Mouse (Mus musculus) adrenal gland, postnatal 36 days (tissue): ENCODE results near the gene Shisa7. TPM values are rescaled to one million over a fixed set of nuclear protein-coding genes. Genes with fewer than 3 reads are reported as not detected.
"Not testable (repeated sequence)": the region's sequence is repeated elsewhere in the genome, so short reads cannot be mapped to it uniquely, and the experiment has no call there.

Source experiments
- DNase-seq, 2 experiments: peaks; one replicate each; pipeline ENCODE4 v3.0.0; 2021; ENCODE audit warnings: mixed read lengths in 1 of 2
- total RNA-seq, 2 experiments: library from RNA; stranded (reverse); gene quantifications; 2 replicates each; pipeline ENCODE4 v1.2.3; 2021

Shisa7 gene
- total RNA-seq, 2 experiments from 2014 or later = 0.86 to 0.93 TPM

GRCm38 (mm10) chr7:4844917-4845309 lies 417 bp upstream of the Shisa7 start:
- DNase-seq = peak; percentile 51 to 60

- peak; percentile 39 to 54 for DNase-seq
Observed at GRCm38 (mm10) chr7:4843604-4844244, 772 bp downstream of the Shisa7 start.

- DNase-seq = no peak
Observed at GRCm38 (mm10) chr7:4842634-4843131, 1.8 kb downstream of the Shisa7 start.

- no peak for DNase-seq
Observed at GRCm38 (mm10) chr7:4842077-4842476, 2.4 kb downstream of the Shisa7 start.

DNA sequence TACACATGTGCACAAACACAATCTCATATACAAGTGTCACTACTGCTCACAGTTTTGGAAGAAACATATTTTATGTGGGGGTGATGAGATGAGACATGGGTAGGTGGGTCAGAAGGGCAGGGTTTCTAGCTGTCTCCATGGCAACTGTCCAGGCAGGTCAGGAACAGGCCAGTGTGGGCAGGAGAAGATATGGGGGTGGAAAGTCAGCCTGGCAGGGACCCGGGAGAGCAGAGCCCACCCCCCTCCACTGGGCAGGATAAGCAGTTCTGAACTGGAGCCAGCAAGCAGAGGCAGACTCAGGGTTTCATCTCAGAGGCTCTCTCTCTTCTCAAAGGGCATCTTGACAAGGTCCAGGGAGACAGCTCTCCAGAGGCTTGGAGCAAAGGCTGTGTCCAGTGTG lies 6.9 kb downstream of the Shisa7 start:
- no peak for DNase-seq

DNA sequence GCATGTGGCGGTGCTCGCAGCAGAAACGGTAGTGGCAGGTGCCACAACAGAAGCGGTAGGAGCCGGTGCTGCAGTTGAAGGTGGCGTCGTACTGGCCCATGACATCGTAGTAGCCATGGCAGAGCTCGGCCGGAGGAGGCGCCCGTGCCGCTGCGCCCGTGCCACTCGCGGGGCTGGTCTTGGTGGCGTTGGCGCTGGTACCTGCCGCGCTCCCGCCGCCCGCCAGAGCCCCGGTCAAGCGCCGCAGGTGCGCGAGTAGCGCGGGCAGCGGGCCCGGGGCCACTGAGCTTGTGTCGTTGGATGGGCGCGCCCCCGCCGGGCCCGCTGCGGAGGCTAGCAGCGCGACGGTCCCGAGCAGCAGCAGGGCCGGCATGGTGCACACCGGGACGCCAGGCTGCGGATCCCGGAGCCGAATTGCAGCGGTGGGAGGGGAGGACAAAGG lies 8.1 kb downstream of the Shisa7 start:
- DNase-seq = peak; percentile 82 to 83

DNA sequence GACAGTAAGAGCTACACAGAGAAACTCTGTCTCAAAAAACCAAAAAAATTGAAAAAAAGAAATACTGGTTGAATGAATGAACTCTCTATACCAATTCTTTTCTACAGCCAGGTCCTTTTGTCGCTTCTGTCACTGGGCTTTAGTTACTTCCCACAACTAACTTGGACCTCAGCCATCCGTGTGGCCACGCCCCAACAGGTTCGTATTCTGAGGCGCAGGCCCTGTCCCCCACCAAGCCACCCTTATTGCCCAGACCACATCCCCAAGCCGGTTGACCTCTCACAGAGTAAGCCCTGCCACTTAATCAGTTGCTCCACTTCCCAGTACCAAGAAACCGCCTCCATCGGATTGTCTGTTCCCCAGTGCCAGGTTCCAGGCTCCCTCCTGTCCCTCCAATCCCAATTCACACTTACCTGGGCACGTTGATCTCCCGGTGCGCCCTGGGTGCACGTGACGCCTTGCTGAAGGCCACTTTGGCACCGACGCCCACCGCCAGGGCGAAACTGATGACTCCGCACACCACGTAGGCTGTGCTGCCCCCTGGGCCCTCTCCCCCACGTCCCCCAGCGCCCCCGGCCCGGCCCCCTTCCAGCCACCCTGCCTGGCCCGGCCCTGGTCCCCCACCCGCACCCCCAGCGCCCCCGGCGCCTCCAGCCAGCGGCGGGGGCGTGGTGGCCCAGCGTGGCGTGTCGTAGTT lies 8.7 kb downstream of the Shisa7 start:
- DNase-seq = peak in 1 of 2 experiments; percentile 11

DNA sequence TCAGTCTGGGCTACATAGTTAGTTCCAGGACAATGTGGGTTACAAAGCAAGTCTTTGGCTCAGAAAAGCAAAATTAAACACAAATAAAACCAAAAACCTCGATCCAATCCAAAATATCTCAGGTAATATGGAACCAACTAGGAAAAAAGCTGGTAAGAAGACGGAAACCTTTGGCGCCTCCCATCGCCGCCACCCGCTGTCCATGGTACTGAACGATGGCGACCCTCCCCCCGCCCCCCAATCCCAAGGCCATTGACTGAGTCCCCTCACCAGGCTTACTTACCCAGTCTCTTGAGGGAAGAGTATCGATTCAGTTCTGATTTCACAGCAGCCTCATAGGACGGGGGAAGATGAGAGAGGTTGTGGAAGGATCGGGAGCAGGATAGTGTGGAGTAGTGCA lies 14.0 kb downstream of the Shisa7 start:
- no peak for DNase-seq

DNA sequence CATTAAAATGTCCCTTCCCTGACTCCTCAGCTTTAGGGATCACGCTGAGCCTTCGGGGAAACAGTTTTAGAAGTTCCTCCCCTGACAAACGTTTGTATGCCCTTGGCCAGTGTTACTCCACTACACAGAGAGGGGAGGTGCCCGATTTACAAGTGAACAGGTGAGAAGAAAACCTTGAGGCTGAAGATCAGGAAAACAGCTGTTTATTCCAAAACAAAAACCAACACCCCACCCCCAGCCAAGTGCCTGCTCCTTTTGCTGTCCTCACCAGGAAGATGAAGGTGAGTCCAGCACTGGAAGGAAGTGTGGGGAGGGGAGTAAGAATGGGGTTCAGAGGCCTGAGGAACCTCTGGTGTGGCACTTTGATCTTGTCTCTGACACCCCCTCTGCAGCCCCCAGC lies 19.1 kb downstream of the Shisa7 start:
- DNase-seq = no peak

GRCm38 (mm10) chr7:4822162-4822907 lies 22.2 kb downstream of the Shisa7 start:
- DNase-seq = no peak

- DNase-seq = no peak
Observed at GRCm38 (mm10) chr7:4821690-4822089, 22.8 kb downstream of the Shisa7 start.

DNA sequence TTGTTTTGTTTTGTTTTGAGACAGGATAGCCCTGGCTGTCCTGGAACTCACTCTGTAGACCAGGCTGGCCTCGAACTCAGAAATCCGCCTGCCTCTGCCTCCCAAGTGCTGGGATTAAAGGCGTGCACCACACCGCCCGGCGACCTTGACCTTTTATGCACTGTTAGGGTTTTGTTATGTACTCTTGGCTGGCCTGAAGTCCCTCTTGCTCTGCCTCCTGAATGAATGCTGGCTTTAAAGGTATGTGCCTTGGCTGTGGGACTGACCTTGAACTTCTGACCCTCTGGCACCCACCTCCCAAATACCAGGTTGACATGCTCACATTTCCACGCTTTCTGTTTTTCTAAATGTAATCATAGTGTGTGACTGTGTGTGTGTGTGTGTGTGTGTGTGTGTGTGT lies 23.6 kb downstream of the Shisa7 start:
- not testable (repeated sequence) for DNase-seq

- DNase-seq = no peak
Observed at GRCm38 (mm10) chr7:4816559-4816958, 27.9 kb downstream of the Shisa7 start.

- DNase-seq = no peak
Observed at GRCm38 (mm10) chr7:4813105-4813791, 31.2 kb downstream of the Shisa7 start.

GRCm38 (mm10) chr7:4812303-4813104 lies 32.0 kb downstream of the Shisa7 start, which contains the start of gene Ube2s:
TSS of gene Ube2s (minus strand) at chr7:4812590.
- DNase-seq = peak; percentile 98

DNA sequence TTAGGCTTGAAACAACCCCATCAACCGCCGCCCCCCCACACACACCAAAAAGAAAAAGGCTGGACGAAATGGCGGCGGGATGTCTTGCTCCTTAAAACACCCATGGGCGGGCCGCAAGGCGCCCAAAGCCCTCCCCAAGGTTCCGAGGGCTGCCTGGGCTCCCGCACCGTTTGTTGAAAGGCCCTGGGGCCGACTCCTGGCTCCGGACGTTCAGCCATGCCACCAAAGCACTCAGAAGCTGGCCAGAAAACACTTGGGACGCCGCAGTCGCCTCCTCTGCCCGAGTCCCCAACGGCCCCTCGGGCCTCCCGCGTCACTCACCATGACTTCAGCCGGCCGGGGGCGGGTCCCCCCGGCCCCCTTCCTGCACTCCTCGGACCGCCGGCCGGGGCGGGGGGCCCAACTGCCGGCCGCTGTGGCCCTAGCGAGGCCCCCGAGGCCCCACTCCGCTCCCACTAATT lies 32.6 kb downstream of the Shisa7 start:
- peak in 1 of 2 experiments; percentile 39 for DNase-seq

DNA sequence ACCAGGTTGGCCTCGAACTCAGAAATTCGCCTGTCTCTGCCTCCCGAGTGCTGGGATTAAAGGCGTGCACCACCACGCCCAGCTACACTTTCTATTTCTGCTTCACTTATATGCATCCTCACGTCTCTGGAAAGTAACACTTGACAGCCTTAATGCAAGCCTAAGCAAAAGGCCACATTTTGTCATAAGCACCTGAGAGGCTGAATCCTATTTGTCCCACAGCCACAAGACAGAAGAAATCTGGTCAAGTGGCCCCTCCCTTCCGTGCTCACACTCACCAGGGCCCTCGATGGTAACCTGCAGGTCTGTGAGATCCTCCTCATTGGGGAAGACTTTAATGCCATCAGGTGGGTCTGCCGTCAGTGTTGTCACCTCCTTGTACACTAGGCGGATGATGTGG lies 33.4 kb downstream of the Shisa7 start:
- DNase-seq = not testable (repeated sequence)

GRCm38 (mm10) chr7:4806716-4807115 lies 37.8 kb downstream of the Shisa7 start:
- DNase-seq = peak in 1 of 2 experiments; percentile 27

DNA sequence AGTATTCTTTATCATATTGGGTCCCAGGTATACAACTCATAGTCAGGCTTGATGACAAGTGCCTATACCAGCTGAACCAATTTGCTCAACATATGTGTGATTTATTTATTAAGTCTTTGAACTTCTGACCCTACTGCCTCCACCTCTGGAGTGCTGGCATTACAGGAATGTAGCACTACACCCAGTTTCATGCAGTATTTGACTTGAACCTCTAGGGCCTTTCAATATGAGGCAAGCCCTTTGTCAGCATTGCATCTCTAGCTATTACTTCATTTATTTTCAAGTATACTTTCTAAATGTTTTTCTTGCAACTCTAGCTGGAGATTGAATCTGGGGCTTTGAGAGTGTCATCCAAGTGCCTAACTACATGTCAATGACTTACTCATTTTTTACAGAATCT lies 42.2 kb downstream of the Shisa7 start:
- DNase-seq = no peak

DNA sequence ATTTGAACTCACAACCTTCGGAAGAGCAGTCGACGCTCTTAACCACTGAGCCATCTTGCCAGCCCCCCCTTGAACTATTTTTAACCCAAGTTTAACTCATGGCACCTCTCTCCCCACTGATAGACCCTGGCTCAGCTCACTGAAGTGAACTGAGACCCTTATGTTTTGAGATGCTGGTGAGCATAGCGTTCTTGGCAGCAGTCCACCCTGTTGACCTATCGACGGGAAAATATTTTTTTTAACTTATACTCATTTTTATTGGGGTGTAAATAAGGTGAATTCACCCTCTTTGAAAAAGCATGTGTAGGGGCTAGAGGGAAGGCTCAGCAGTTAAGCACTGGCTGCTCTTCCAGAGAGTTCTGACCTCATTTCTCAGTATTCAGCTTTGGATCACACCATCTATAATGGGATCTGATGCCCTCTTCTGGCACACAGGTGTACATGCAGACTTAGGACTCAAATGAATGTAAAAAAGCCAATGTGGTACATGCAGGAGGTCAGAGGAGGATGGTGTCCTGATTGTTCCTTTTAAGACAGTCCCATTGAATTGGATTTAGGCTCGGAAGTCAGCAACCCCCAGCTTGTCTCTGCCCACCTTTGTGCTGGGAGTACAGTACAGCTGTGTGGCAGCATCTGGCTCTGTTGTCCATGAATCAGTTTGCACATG lies 48.6 kb downstream of the Shisa7 start:
- DNase-seq = peak in 1 of 2 experiments; percentile 20
